Mouse (Mus musculus): ENCODE measurements around the gene Cracr2a.

Gene Cracr2a

GRCm38 (mm10) chr6:127565951-127566732 is 5.0 kb downstream of the Cracr2a start:
- peak in 1 of 2 experiments; percentile 20 for DNase-seq

GRCm38 (mm10) chr6:127571849-127572550 is 10.9 kb downstream of the Cracr2a start:
- no peak for DNase-seq

GRCm38 (mm10) chr6:127573779-127574463 is 12.8 kb downstream of the Cracr2a start:
- DNase-seq: no peak

- DNase-seq: no peak
These were observed 14.1 kb downstream of the Cracr2a start for GRCm38 (mm10) chr6:127575194-127575593.

- no peak for DNase-seq
These were observed 16.6 kb downstream of the Cracr2a start for GRCm38 (mm10) chr6:127577688-127578087.

- DNase-seq: no peak
These were observed 17.2 kb downstream of the Cracr2a start for GRCm38 (mm10) chr6:127578316-127578715.

- DNase-seq: no peak
These were observed 17.7 kb downstream of the Cracr2a start for GRCm38 (mm10) chr6:127578810-127579209.

- DNase-seq: peak; percentile 29 to 57
These were observed 20.8 kb downstream of the Cracr2a start for GRCm38 (mm10) chr6:127581915-127582314.

- DNase-seq: peak; percentile 72 to 82
These were observed 21.4 kb downstream of the Cracr2a start for GRCm38 (mm10) chr6:127582391-127583176.

GRCm38 (mm10) chr6:127591467-127591866 is 30.3 kb downstream of the Cracr2a start:
- DNase-seq: no peak

- DNase-seq: peak in 1 of 2 experiments; percentile 19
These were observed 32.3 kb downstream of the Cracr2a start for GRCm38 (mm10) chr6:127593487-127593886.

GRCm38 (mm10) chr6:127599280-127599679 is 38.1 kb downstream of the Cracr2a start:
- DNase-seq: no peak

GRCm38 (mm10) chr6:127605067-127606025 is 44.2 kb downstream of the Cracr2a start:
- DNase-seq: no peak

GRCm38 (mm10) chr6:127609673-127610072 is 48.5 kb downstream of the Cracr2a start:
- no peak for DNase-seq

- DNase-seq: no peak
These were observed 50.1 kb downstream of the Cracr2a start for GRCm38 (mm10) chr6:127611216-127611615.

GRCm38 (mm10) chr6:127614083-127614984 is 53.2 kb downstream of the Cracr2a start:
- no peak for DNase-seq

- DNase-seq: no peak
These were observed 55.5 kb downstream of the Cracr2a start for GRCm38 (mm10) chr6:127616623-127617022.

- DNase-seq: no peak
These were observed 56.3 kb downstream of the Cracr2a start for GRCm38 (mm10) chr6:127617258-127618025.

GRCm38 (mm10) chr6:127618686-127619085 is 57.5 kb downstream of the Cracr2a start:
- DNase-seq: no peak
